Mouse (Mus musculus): ENCODE measurements around the gene Tenm2. TPM values are rescaled to one million over a fixed set of nuclear protein-coding genes. Genes with fewer than 3 reads are reported as not detected.

Gene Tenm2
- total RNA-seq, 2 experiments from 2014 or later, result 0.62 to 0.76 TPM

DNA sequence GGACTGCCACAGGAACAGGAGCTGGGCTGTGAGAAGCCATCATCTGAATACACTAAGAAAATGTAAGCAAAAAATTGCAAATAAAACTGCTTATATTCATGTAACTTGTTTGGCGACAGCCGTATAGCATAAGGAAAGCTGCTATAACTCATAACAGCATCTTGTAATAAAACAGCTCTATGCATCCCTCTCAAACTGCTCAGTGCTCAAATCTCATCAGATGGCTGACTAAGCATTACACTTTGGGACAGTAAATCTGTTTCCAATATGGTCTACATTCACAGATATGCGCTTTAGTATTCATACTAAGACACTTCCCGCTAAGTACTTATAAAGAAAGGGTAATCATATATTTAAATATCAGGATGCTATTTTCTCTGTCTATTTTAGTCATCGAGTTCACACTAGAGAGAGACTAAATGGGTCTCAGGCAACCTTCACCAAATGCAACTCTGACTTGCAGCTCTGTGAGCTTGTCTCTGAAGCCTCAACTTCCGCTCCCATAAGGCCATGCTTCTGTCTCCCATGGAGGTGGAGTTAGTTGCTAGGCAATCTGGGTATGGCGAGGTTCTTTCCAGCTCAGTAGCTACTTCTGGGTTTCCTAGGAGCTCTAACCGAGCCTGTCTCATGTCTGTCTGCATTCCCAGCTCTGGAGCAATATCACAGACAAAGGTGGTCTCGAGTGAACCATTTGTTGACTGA lies 308.9 kb downstream of the Tenm2 start:
- DNase-seq, result no peak
- intact Hi-C loops (cut with DNase I; ENCODE audit: low total_unique reads), result no loop called here

DNA sequence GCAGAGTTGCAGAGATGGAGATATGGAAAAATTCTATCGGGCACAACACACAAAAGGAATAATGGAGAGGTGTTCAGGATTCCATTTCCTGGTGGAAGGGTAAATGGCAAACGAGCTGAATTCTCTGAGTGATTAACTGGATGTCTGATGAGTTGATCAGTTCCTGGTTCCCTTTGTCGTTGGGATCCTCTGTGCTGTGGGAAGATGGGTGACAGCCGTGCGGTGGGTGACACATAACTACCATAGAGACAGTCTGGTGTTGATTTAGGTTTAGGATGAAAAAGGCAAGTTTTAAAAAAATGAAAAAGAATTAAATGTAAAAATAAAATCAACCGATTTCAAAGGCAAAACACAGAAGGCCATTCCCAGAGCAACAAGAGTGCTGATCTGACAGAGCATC lies 316.5 kb downstream of the Tenm2 start:
- DNase-seq, result no peak
- intact Hi-C loops (cut with DNase I; ENCODE audit: low total_unique reads), result no loop called here

DNA sequence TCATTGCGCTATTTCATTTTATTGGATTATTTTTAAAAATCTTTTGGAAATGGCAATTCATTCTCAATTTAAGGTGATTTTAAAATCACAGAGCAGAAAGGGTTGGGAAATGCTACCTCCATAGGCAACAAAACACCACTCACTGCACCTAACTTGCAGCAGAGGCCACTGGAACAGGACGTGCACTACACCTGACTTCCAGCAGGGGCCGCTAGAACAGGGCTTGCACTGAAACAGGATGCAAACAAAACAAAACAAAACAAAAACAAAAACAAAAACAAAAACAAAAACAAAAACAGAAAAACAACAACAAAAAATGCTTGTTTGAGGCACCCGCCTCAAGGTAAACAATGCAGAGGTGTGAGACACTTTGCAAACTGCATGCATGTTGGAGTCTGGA lies 324.4 kb downstream of the Tenm2 start:
- intact Hi-C loops (cut with DNase I; ENCODE audit: low total_unique reads), result no loop called here

DNA sequence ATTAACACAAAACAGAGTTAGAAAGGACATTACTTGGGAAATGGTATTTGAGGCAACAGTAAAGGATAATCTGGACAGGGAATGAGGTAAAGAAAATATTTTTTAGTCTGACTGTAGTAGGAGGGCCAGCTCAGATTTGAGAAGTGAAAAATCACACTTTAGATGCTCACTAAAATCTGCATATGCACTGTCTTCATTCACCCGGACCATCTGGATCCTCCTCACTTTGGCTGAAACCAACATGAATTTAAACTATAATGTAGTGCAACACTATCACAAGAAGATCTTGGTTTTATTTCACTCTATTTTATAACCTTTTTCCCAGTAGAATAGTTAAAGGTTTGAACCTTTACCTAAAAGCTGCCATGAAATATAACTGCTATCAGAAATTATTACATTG lies 326.7 kb downstream of the Tenm2 start:
- no peak for DNase-seq
- intact Hi-C loops (cut with DNase I; ENCODE audit: low total_unique reads), result no loop called here

More for the DNA sequence above, 324.4 kb downstream of the Tenm2 start:
- no peak for DNase-seq

DNA sequence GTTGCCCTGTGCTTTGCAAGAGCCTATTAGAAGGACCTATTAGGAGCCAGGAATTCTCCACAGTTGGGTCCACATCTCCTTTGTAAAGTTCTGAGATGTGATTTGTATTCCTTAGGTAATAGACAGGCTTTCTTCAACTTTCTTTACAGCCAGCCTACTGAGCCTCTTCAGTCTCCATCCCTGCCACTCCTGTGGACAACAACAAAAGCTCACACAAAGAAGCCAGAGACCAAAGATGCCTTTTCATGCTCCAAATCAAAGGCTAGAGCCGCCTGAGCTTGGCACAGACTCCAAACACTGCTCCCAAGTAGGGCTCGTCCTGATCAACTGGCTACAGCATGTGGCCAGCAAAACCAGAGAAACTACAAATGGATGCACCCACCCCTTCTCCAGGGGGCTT lies 333.5 kb downstream of the Tenm2 start:
- intact Hi-C loops (cut with DNase I; ENCODE audit: low total_unique reads), result no loop called here

DNA sequence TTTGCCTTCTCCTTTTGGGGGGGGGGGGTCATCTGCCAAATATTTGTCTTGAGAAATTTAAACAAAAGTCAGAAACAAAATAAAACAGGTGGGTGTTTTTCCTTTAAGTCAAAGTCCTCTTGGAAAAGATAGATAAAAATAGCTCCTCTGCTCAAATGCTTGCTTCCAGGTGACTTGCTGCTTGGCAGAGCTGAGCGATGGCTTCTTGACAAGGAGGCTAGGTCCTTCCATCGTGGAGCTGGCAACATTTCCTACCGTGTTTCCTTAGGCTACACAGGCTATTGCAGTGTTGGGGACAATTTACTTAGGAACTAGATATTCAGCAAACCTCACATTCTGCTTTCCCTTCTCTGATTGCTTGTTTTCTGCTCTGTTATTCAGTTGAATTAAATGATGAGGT lies 342.7 kb downstream of the Tenm2 start:
- DNase-seq, result no peak
- intact Hi-C loops (cut with DNase I; ENCODE audit: low total_unique reads), result no loop called here

More for the DNA sequence above, 333.5 kb downstream of the Tenm2 start:
- DNase-seq, result no peak

DNA sequence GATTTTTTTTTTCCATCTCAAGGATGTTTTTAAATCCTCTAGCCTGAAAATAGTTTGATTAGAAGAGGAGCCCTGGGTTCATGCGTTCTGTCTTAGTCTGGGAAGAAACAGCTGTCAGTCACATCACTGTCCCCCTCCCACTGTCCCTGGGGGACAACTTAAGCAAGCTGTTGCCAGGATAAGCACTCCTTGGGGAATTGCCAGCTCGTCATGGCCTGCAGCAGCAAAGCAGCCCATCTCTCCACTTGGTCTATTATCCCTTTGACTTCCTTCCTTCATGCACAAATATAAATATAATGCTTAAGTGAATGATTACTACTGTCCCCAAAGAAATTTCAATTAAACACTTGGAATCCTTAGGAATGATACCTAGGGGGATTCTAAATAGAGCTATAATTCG lies 344.7 kb downstream of the Tenm2 start:
- no peak for DNase-seq

DNA sequence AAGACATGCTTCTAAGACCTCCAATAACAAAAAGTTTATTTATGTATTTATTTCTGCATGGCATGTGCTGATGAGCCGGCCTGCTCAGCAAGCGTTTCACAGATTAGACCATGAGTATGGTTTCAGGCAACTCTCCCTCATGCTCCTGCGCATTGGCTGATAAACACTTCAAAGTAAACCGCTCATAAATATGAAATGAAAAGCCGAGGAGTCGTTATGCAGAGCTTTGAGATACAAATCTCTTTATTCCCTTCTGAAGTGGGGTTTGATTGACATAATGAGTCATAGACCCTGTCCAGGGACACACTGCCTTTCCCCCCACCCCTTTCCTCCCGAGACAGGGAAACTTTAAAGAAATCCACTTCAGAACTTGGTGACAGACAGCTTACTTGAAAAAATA lies 348.3 kb downstream of the Tenm2 start:
- DNase-seq, result no peak
- intact Hi-C loops (cut with DNase I; ENCODE audit: low total_unique reads), result no loop called here

More for the DNA sequence above, 344.7 kb downstream of the Tenm2 start:
- intact Hi-C loops (cut with DNase I; ENCODE audit: low total_unique reads), result no loop called here

DNA sequence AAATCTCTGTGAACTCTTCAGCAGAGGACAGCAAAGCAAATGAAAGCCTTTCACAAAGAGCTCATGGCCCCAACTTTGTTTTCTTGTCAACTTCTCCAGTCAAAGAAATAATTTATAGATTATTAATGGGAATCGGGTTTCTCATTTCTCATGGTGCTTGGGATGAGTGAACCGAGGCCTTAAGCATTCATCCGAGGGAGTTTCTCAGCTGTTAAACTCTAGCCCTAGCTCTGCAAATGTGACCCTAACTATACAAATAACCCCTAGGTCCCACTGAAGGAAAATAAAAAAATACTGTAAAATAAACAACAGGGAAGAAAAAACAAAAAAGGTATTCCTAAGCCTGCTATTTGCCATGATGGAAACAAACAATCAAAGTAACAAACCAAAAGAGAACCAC lies 349.6 kb downstream of the Tenm2 start:
- intact Hi-C loops (cut with DNase I; ENCODE audit: low total_unique reads), result no loop called here
- DNase-seq, result no peak

DNA sequence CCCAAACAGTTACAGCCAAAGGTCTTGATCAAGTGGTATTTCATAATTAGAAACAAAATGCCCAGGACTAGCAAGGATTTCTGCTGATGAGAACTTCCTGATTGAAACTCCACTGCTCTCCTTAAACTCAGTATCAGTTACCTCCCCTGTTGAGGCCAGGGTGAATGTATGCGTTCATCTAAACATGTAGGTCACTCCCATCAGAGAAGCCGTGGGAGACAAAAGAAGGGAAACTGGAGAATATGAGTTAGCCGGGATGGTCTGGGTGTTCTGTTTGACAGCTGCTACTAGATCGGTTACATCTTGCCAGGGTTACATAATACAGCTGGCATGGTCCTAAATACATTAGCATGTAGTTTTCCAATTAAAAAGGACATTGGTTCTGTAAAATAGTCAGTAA lies 362.8 kb downstream of the Tenm2 start:
- intact Hi-C loops (cut with DNase I; ENCODE audit: low total_unique reads), result no loop called here
- DNase-seq, result no peak

DNA sequence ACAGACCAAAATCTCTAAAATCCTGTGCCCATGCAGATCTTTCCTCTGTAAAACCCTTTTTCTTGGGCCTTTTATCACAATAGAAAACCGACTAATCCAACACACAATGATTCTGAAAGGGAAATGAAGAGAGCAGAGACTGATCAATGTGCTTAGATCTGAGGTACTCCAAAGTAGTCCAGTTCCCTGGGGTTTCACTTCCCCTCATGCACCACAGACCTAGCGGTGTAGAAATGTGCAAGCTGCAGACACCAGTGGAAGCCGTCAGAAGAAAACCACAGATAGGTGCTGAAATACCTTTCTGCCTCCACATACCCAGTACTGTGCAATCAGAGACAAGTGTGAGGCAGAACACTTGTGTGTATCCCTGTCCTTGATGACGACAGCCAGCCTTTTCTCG lies 365.2 kb downstream of the Tenm2 start:
- DNase-seq, result no peak
- intact Hi-C loops (cut with DNase I; ENCODE audit: low total_unique reads), result no loop called here

DNA sequence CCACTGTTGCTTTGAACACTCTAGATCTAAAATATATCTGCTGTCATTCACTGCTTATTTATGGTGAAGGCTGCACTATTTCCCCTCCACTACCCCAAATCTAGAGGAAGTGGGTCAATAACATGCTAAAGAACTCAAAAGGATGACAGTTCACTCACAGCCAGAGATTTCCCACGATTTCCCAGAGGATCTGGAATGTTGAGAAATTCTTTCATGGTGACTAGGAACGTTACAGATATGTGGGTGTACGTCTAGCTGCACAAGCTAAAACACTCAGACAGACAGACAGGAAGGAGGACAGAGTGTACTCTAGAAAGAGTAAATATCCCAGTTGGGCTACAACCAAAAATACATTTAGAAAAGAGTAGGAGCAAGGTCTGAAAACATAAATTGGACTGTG lies 384.1 kb downstream of the Tenm2 start:
- DNase-seq, result no peak
- intact Hi-C loops (cut with DNase I; ENCODE audit: low total_unique reads), result no loop called here

DNA sequence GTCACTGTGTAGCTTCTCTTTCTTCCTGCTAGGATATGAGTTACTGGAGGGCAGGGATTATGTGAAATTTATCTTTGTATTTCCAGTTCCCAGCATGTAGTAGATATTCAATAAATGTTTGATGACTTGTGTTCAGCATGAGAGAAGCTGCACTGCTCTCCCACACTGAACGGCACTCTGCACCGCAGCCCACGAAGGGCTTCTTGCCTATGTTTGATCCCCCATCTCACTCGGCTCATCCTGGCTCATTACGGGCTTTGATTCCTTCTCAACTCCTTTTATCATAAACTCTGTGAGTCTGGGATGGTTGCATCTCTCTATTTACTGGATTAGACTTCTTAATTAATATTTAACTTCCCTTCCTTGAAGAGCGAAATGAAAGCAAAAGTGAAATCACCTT lies 388.3 kb downstream of the Tenm2 start:
- no peak for DNase-seq
- intact Hi-C loops (cut with DNase I; ENCODE audit: low total_unique reads), result no loop called here

DNA sequence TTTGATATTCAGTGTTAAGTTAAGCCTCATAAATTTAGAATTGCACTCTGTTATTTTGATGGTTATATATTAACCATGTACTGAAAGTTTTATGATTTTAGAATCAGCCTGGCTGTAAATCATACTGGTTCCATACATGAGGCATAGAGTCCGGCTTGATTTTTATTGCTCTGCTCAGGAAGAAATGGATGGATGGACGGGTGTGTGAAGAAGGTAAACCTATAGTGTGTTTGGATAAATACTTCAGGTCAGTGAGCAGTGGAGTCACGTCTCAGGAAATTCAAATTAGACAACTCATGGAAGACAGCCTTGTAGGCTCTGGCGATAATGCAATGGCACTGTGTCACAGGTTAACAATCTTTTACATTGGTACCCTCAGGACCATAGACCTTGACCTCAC lies 402.9 kb downstream of the Tenm2 start:
- DNase-seq, result no peak
- intact Hi-C loops (cut with DNase I; ENCODE audit: low total_unique reads), result no loop called here

DNA sequence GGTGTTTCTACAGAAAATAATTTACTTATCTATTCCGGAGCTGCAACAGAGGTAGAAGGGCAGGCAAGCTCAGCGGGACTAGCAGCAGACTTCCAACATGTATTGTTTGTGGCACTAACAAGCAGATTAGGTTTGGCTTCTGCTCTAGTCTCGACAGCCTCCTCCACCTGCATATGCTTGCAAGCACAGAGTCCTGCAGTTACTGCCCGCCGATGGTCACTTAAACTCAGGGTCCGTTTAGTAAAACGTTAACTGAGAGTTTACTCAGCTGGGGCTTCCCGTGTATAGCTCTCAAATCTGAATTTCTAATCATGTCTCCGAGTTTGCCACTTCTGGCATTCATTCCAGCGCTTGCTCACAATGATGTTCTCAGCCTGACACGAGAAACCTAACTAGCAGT lies 404.3 kb downstream of the Tenm2 start:
- intact Hi-C loops (cut with DNase I; ENCODE audit: low total_unique reads), result no loop called here
- no peak for DNase-seq

DNA sequence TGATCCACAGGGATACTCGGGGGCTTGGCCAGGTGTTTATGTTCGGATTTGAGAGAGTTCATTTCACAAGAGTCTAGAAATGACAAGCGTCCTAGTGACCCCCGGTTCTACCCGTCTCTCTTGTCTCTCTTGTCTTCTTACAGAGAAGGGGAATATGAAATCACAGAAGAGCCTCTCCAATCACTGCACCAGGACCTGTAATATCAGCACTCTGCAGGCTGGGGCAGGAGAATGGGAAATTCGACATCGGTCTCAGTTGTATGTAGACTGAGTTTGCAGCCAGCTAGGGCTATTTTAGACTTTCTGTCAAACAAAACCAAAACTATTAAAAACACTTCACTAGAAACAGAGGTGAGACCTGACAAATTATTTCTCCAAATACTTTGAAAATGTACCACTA lies 411.1 kb downstream of the Tenm2 start:
- intact Hi-C loops (cut with DNase I; ENCODE audit: low total_unique reads), result no loop called here
- no peak for DNase-seq

DNA sequence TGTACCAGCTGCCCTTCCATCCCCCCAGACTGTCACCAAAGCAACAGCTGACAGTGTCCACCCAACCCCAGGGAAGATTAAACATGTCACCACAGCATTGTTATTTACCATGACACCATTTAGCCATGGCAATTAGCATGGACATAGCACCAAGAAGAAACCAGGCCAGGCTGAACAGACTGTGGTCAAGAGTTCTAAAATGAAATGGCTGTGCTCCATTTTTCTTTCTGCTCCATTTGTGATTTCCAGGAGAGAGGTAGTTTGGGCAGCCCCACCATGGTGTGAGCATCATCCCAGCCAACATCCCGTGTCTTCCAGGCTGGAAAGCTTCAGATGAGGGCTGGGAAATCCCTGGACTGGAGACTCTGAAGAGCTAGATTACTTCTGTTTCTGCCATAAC lies 431.1 kb downstream of the Tenm2 start:
- DNase-seq, result no peak
- intact Hi-C loops (cut with DNase I; ENCODE audit: low total_unique reads), result no loop called here

DNA sequence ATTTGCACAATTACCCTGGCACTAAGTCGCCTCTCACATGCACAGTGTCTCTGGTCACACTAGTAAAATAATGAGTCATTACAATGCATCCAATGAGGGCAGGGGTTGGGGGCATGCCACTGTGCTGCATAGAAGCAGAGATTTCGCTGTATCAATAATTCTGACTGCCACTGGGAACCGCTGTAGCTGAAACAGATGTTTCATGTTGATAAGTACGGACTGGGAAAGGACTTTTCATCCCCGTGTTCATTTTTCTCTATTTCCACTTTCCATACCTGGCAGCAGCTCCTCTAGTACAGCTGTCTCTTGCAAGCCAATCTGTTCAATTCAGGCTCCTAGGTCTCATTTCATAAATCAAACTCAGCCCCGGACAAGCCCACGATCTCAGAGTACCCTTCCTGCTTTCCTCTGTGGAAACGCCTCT lies 433.5 kb downstream of the Tenm2 start:
- no peak for DNase-seq
- intact Hi-C loops (cut with DNase I; ENCODE audit: low total_unique reads), result no loop called here

DNA sequence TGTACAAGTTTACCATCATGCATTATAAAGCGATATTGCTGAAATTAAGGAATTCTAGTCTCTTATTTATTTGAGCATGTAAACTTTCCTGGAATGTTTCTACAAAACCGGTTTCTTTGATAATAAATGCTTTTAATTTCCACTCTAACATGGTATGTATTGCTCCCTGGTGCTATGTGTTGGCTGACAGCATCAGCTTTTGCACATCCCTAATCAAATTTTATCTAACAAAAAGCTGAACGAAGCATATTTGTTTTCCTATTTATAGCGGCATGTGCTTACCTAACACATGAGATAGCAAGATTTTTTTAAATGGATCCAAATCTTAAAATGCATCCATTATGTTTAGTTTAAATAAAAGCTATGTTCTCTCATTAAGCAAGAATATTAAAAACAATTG lies 434.1 kb downstream of the Tenm2 start:
- no peak for DNase-seq
- intact Hi-C loops (cut with DNase I; ENCODE audit: low total_unique reads), result no loop called here

DNA sequence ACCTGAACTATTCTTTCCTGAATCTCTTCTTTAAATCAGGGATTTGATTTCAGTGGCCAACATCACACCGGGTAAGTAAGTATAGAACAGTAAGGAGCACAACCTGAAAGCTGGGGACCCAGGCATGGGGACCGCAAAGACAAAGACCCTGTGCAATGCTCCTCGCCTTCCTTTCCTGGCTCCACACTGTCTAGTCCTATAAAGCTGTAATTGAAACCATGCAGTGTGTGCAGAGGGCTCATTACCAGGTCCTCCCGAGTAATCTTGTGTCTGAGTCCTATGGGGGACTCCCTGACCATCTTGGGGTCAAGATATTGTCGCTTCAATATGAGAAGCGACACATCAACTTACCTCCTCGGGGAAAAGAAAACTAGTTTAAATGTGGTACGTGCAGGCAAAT lies 436.4 kb downstream of the Tenm2 start:
- no peak for DNase-seq
- intact Hi-C loops (cut with DNase I; ENCODE audit: low total_unique reads), result no loop called here

DNA sequence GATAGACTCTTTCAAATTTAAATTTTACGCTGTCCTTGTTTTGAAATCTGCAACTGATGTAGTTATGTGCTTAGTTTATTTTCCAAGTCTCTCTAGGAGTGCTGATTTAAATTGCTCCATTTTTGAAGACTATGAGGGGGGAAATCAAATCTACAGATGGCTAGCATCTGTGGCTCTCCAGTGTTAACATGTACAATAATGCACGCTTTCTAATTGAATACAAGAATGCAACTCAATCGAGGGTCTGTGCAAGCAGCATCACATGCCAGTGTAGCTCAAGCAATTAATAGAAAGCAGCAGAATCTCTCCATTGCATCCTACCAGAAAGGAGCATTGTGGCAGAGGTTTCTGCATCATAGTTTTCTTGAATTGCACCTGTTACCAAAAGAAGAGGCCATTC lies 477.8 kb downstream of the Tenm2 start:
- intact Hi-C loops (cut with DNase I; ENCODE audit: low total_unique reads), result no loop called here
- DNase-seq, result no peak

DNA sequence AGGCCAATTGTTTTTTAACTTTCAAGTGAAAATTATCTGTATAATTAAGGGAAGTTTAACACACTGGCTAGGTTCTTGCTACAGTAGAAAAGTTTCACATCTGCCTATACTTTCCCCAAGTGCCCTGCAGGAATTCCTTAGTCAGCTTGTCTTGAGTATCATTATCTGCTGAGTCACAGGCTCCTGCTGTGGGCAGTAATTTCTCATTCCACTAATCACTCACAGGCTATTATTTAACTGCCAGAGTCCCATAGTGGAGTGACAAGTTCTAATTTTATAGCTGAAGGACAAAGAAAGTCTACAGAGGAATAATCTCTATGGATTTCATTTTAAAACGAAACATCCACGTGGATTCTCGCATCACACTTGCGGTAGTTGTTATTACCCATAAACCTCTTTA lies 489.5 kb downstream of the Tenm2 start:
- intact Hi-C loops (cut with DNase I; ENCODE audit: low total_unique reads), result no loop called here
- no peak for DNase-seq

Data from gastrocnemius, postnatal 14 days (tissue).